Mouse (Mus musculus) left cerebral cortex, adult 8-10 months (tissue): ENCODE results near the gene Mgme1. TPM values are rescaled to one million over a fixed set of nuclear protein-coding genes. Genes with fewer than 3 reads are reported as not detected.
A peak's percentile ranks its signal among the peaks of the same experiment; 100 is the strongest.

Experiments used
- DNase-seq, 2 experiments: peaks; one replicate each; pipeline ENCODE4 v3.0.0; 2022; ENCODE audit warnings: low spot score in 2 of 2
- total RNA-seq, 4 experiments: library from RNA; stranded (reverse); gene quantifications; 2 replicates each; pipeline ENCODE4 v1.2.4; 2022

Gene Mgme1
- total RNA-seq: 1 to 10 TPM; 4.4 to 6.1 (median 5.4) TPM

GRCm38 (mm10) chr2:144270507-144271420 is at the start of gene Mgme1, which contains the start of gene Snx5:
Gene Mgme1, plus strand, starts transcription at chr2:144270663.
Gene Snx5, minus strand, starts transcription at chr2:144270906.
- peak; percentile 94 to 96 for DNase-seq

- DNase-seq: no peak
Observed at GRCm38 (mm10) chr2:144224351-144224750, 46.1 kb upstream of the Mgme1 start.

GRCm38 (mm10) chr2:144226906-144227586 is 43.4 kb upstream of the Mgme1 start:
- no peak for DNase-seq

GRCm38 (mm10) chr2:144228521-144229346 is 41.7 kb upstream of the Mgme1 start:
- DNase-seq: no peak

- no peak for DNase-seq
Observed at GRCm38 (mm10) chr2:144229647-144230046, 40.8 kb upstream of the Mgme1 start.

- no peak for DNase-seq
Observed at GRCm38 (mm10) chr2:144230498-144230897, 40.0 kb upstream of the Mgme1 start.

GRCm38 (mm10) chr2:144231115-144231514 is 39.3 kb upstream of the Mgme1 start:
- DNase-seq: no peak

- no peak for DNase-seq
Observed at GRCm38 (mm10) chr2:144233534-144233933, 36.9 kb upstream of the Mgme1 start.

GRCm38 (mm10) chr2:144235776-144236175 is 34.7 kb upstream of the Mgme1 start:
- DNase-seq: no peak

- DNase-seq: no peak
Observed at GRCm38 (mm10) chr2:144236791-144237584, 33.5 kb upstream of the Mgme1 start.

GRCm38 (mm10) chr2:144238341-144238740 is 32.1 kb upstream of the Mgme1 start:
- no peak for DNase-seq

GRCm38 (mm10) chr2:144239318-144239717 is 31.1 kb upstream of the Mgme1 start:
- DNase-seq: no peak

- no peak for DNase-seq
Observed at GRCm38 (mm10) chr2:144240095-144240899, 30.2 kb upstream of the Mgme1 start.

- DNase-seq: no peak
Observed at GRCm38 (mm10) chr2:144245464-144245863, 25.0 kb upstream of the Mgme1 start.

GRCm38 (mm10) chr2:144246270-144246669 is 24.2 kb upstream of the Mgme1 start:
- no peak for DNase-seq

GRCm38 (mm10) chr2:144247337-144247978 is 23.0 kb upstream of the Mgme1 start:
- no peak for DNase-seq

- no peak for DNase-seq
Observed at GRCm38 (mm10) chr2:144248613-144249376, 21.7 kb upstream of the Mgme1 start.

- DNase-seq: no peak
Observed at GRCm38 (mm10) chr2:144250111-144250510, 20.4 kb upstream of the Mgme1 start.

- DNase-seq: no peak
Observed at GRCm38 (mm10) chr2:144262837-144263236, 7.6 kb upstream of the Mgme1 start.
